Mouse (Mus musculus) liver, postnatal 0 days (tissue): ENCODE results near the gene Nup85.

Source experiments
- CTCF ChIP-seq: sonication (generic); IDR thresholded peaks from 2 replicates; pipeline ENCODE4 v1.5.1; 2016; ENCODE audit warnings: antibody characterized with exemption, low read depth
- EP300 ChIP-seq: IDR thresholded peaks from 2 replicates; pipeline ENCODE4 v1.6.1; 2016; ENCODE audit warnings: antibody characterized with exemption, low read depth, mild to moderate bottlenecking

- TF ChIP-seq CTCF, result no peak
- no peak for TF ChIP-seq EP300
Observed at GRCm38 (mm10) chr11:115587984-115588383, 23.8 kb downstream of the Nup85 start.
